7 mouse cellular contexts compared by ENCODE assay signal in the genomic region with DNA sequence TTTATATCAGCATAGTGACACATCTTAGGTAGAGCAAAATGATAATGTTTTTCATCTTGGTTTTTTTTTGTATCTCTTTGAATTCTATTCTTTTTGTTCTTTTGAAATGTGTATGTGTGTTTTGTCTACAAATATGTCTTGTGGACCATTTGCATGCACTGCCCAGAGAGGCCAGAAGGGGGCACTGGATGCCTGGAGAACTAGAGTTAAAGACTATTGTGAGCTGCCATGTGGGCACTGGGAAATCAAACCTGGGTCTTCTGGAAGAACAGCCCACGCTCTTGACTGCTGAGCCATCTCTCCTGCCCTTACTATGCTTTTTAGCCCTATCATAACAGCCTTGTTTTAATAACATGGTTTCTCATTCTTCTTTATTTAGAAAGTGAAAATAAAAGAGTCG. TPM values are rescaled to one million over a fixed set of nuclear protein-coding genes. Genes with fewer than 3 reads are reported as not detected.
DNase-seq lines count a peak whose midpoint lies in the region; ATAC-seq and TF ChIP-seq lines count a peak whose summit lies in the region.

No protein-coding gene starts in this region.

- no peaks in the 10 kb centered on the region for H3K9me3 ChIP-seq in G1E (replicated peaks)

- peak; percentile 15; the same call in 1 of the 2 replicates for ATAC-seq in G1E (ENCODE audit: extremely low read depth, insufficient number of reproducible peaks, low FRiP score, poor library complexity, severe bottlenecking)

- peak; percentile 2 to 64 for DNase-seq in kidney, adult 8-10 months
- DNase-seq in kidney, adult 11 months: no peak
- peak; percentile 22 for DNase-seq in G1E (ENCODE audit: low spot score)
- peak; percentile 55 to 60 for DNase-seq in adrenal gland, postnatal 36 days
- peak; percentile 56 to 57 for DNase-seq in kidney, postnatal 4 days
- peak; percentile 33 for DNase-seq in retina, postnatal 7 days (ENCODE audit: low read depth, low spot score)
- no peak for DNase-seq in frontal cortex, postnatal 10 days (ENCODE audit: low spot score in 2 of 2)

- TF ChIP-seq CTCF in G1E (IDR thresholded peaks at IDR 0.05; ENCODE audit: low read depth, low read length): 0 out of 2 replicates have a peak, but pooled peaks have one; percentile 43

- H3K27me3 ChIP-seq in G1E (ENCODE audit: insufficient read depth, low read length): no peaks in the 10 kb centered on the region

- H3K4me1 ChIP-seq in G1E (ENCODE audit: insufficient read depth, low read depth, low read length): peaks cover 47% of the 10 kb centered on the region

- no peaks in the 10 kb centered on the region for H3K36me3 ChIP-seq in G1E (replicated peaks)

- H3K4me3 ChIP-seq in G1E (ENCODE audit: low read depth, low read length): no peak overlapping the region

RNA-seq across cellular contexts. Expression of a gene that starts 5.8 kb away (rescaled TPM):
- total RNA-seq in G1E (2014; fragmentation: Nextera tagmentation) (6.1 and 10.8 TPM in 2 replicates), G1E (2017) (3.3 and 3.4 TPM in 2 replicates)
- 0.01 and 0.27 TPM in 2 replicates for polyA plus RNA-seq in G1E (2012)
- not detected for total RNA-seq in adrenal gland, postnatal 36 days (2021)

Comparison
In these comparisons a context has a peak if more than half of its experiments do, and no peak if none do; other contexts are left out.
1. DNase-seq: peak in kidney, adult 8-10 months (2 of 2), G1E (single experiment), adrenal gland, postnatal 36 days (2 of 2), kidney, postnatal 4 days (2 of 2) and retina, postnatal 7 days (single experiment); none in kidney, adult 11 months (single experiment) and frontal cortex, postnatal 10 days (0 of 2).
2. RNA of a gene that starts 5.8 kb away (total RNA-seq): 3.3 to 10.8 TPM in G1E; not detected in adrenal gland, postnatal 36 days; every median in the first group is over 4 times any median in the second.